Mouse (Mus musculus) G1E (cell line): ENCODE measurements around the gene Rhoc.

Experiments
- CTCF ChIP-seq: IDR thresholded peaks from 2 replicates; pipeline ENCODE4 v1.5.1; 2012; ENCODE audit warnings: low read depth, low read length, inconsistent platforms, mixed read lengths
- GATA1 ChIP-seq: IDR thresholded peaks from 2 replicates; pipeline ENCODE4 v1.6.1; 2012; ENCODE audit warnings: borderline replicate concordance, low read length, inconsistent platforms, mixed read lengths
- GATA2 ChIP-seq: IDR thresholded peaks from 2 replicates; pipeline ENCODE4 v1.6.1; 2012; ENCODE audit warnings: low read depth, low read length, inconsistent platforms, borderline replicate concordance
- POLR2AphosphoS5 ChIP-seq: IDR thresholded peaks from 2 replicates; pipeline ENCODE4 v1.6.1; 2012; ENCODE audit warnings: low read depth, low read length, inconsistent platforms; ENCODE audit not compliant: insufficient replicate concordance
- TAL1 ChIP-seq: conservative IDR thresholded peaks from 2 replicates; pipeline ENCODE4 v1.6.1; 2012; ENCODE audit warnings: low read depth, low read length, inconsistent platforms, mixed read lengths

DNA sequence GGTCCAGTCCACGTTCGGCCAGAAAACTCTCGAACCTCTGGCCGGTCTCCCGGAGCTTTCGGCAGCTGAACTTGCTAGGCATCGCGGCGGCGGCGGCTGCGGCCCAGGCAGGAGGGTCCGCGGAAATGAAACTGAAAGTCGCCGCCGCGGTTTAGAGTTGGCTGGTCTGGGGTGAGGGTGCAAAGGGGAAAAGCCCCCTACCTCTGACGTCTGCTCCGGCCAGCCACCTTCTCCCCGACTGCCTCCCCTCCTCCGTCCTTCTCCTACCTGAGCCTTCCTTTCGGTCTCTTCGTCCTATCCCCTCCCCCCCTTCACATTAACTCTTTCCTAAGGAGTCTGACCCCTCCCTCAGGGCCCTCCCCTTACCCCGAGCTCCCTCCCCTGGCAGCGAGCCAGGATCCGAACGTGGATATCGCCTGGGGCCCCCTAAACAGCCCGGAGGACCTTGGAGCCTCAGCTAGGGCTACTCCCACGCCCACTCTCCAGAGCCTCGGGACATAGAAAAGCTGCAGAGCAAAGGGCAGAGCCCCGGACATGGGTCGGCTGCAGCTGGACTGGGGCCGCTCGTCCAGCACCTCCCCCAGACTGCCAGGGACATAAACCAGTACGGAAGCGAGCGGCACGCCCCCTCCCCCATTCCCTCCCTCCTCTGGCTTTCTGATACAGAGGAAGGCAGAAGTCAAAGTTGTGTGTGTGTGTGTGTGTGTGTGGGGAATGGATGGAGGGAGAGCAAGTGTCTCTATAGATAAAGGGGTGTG is 30.0 kb downstream of the Rhoc start, which contains the start of gene Mov10:
- TF ChIP-seq CTCF = no peak
- TF ChIP-seq GATA1 = no peak
- 0 out of 2 replicates have a peak, but pooled peaks have one; percentile 16 for TF ChIP-seq TAL1
- TF ChIP-seq GATA2 = no peak
- no peak for TF ChIP-seq POLR2AphosphoS5
